Mouse (Mus musculus) olfactory bulb, adult 2 months (tissue): ENCODE measurements around the gene Fhit.

Experiments used
- CTCF ChIP-seq: fragments of 200-500 bp; IDR thresholded peaks from 2 replicates; pipeline ENCODE4 v1.5.1; 2012; ENCODE audit warnings: low read depth, mild to moderate bottlenecking, low read length, moderate library complexity; ENCODE audit not compliant: insufficient read depth
- POLR2A ChIP-seq: fragments of 200-500 bp; IDR thresholded peaks from 2 replicates; pipeline ENCODE4 v1.6.1; 2012; ENCODE audit warnings: mild to moderate bottlenecking, low read depth, low read length, moderate library complexity; ENCODE audit not compliant: insufficient read depth

DNA sequence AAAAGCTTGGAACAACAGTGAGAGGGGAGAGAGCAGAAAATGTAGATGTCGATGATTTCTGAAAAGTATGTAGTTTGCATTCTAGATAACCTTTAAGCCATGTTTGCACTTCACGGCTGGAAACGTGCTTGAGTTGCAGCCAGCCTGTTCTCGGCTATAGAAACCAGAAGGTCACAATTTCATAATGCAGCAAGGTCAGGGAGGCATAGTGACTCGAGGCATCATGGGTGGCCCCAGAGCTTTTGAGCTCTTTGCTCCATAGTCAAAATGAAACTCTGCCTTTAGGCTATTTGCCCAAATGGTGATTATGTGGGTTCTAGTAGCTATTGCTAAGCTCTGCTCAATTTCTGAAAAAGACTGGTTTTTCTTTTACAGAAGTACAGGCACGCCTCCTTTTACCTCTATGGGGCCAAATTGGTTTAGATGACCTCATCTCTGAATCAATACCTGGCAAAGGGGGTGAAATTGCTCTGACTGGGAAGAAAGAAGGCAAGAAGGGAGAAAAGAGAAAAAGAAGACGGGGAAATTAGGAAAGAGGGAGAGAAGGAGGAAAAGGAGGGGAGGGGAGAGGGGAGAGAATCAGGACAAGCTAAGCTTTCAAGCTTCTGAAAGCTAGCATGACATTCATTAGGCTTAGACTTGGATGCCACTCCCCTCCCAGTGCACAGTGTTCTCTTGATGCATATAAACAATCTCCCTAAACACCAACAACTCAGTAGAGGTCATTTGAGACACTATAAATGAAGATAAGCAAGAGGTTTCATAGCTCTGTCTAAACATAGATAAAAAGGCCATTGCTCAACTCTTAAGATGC lies 1148.6 kb downstream of the Fhit start:
- TF ChIP-seq POLR2A (no peak), CTCF (no peak)
